Mouse (Mus musculus): Measurements from ENCODE around the gene Fam133b. TPM values are rescaled to one million over a fixed set of nuclear protein-coding genes. Genes with fewer than 3 reads are reported as not detected.
"Not testable (repeated sequence)": the region's sequence is repeated elsewhere in the genome, so short reads cannot be mapped to it uniquely, and the experiment has no call there.

Fam133b gene
- polyA plus RNA-seq, 1 experiment = 51.0 TPM

DNA sequence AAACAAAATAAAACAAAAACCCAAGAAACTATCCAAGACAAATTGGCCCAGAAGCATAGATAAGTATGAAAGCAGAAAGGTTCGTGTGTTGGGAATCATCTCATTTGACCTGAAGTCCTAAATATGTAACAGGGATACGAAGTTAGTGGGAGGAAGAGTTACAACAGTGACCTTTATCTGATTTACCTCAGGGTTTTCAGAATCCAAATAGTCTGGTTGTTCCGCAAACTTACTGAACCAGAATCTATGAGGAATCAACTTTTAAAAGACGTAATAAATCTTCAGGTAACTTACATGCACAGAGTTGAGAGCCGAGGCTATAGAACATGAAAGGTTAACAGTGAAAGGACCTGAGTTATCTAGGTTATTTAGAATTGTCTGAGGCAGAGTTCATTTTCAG lies 55.1 kb downstream of the Fam133b start:
- H3K9me3 ChIP-seq (replicated peaks; ENCODE audit: control insufficient read depth, insufficient read depth, low read length, poor library complexity, severe bottlenecking) = no peaks in the 10 kb centered on the region
- no peak overlapping the region for H3K9ac ChIP-seq (ENCODE audit: low read depth, poor library complexity, severe bottlenecking)
- no peaks in the 10 kb centered on the region for H3K36me3 ChIP-seq (ENCODE audit: control insufficient read depth, insufficient read depth, low read length, poor library complexity, severe bottlenecking)
- no peak overlapping the region for H3K4me3 ChIP-seq (ENCODE audit: low read depth, low read length)
- no peak overlapping the region for H3K27ac ChIP-seq (ENCODE audit: insufficient read depth, low read length)
- no peaks in the 10 kb centered on the region for H3K27me3 ChIP-seq (ENCODE audit: control insufficient read depth, insufficient read depth, low read length, poor library complexity, severe bottlenecking)
- TF ChIP-seq POLR2A (IDR thresholded peaks at IDR 0.05; ENCODE audit: insufficient read depth, low read length) (no peak), CTCF (IDR thresholded peaks at IDR 0.05; ENCODE audit: low read depth, low read length) (no peak), EP300 (IDR thresholded peaks at IDR 0.05; ENCODE audit: insufficient read depth, low read depth, low read length) (no peak)
- H3K4me1 ChIP-seq (ENCODE audit: control insufficient read depth, insufficient read depth, low read length) = no peaks in the 10 kb centered on the region

GRCm38 (mm10) chr5:3600298-3600697 lies 56.7 kb downstream of the Fam133b start:
- Histone ChIP-seq H3K4me1 (ENCODE audit: control insufficient read depth, insufficient read depth, low read length) (no peaks in the 10 kb centered on the region), H3K36me3 (ENCODE audit: control insufficient read depth, insufficient read depth, low read length, poor library complexity, severe bottlenecking) (peaks cover 1% of the 10 kb centered on the region; the same call in 1 of the 2 replicates), H3K9me3 (replicated peaks; ENCODE audit: control insufficient read depth, insufficient read depth, low read length, poor library complexity, severe bottlenecking) (no peaks in the 10 kb centered on the region), H3K9ac (ENCODE audit: low read depth, poor library complexity, severe bottlenecking) (no peak overlapping the region), H3K27ac (ENCODE audit: insufficient read depth, low read length) (no peak overlapping the region), H3K4me3 (ENCODE audit: low read depth, low read length) (no peak overlapping the region), H3K27me3 (ENCODE audit: control insufficient read depth, insufficient read depth, low read length, poor library complexity, severe bottlenecking) (no peaks in the 10 kb centered on the region)
- no peak for TF ChIP-seq EP300 (IDR thresholded peaks at IDR 0.05; ENCODE audit: insufficient read depth, low read depth, low read length)
- no peak for TF ChIP-seq POLR2A (IDR thresholded peaks at IDR 0.05; ENCODE audit: insufficient read depth, low read length)
- no peak for TF ChIP-seq CTCF (IDR thresholded peaks at IDR 0.05; ENCODE audit: low read depth, low read length)

- Histone ChIP-seq H3K36me3 (ENCODE audit: control insufficient read depth, insufficient read depth, low read length, poor library complexity, severe bottlenecking) (peaks cover 4% of the 10 kb centered on the region; the same call in 1 of the 2 replicates), H3K27ac (ENCODE audit: insufficient read depth, low read length) (no peak overlapping the region), H3K9me3 (replicated peaks; ENCODE audit: control insufficient read depth, insufficient read depth, low read length, poor library complexity, severe bottlenecking) (no peaks in the 10 kb centered on the region), H3K4me3 (ENCODE audit: low read depth, low read length) (no peak overlapping the region), H3K4me1 (ENCODE audit: control insufficient read depth, insufficient read depth, low read length) (no peaks in the 10 kb centered on the region), H3K27me3 (ENCODE audit: control insufficient read depth, insufficient read depth, low read length, poor library complexity, severe bottlenecking) (no peaks in the 10 kb centered on the region), H3K9ac (ENCODE audit: low read depth, poor library complexity, severe bottlenecking) (no peak overlapping the region)
- TF ChIP-seq CTCF (IDR thresholded peaks at IDR 0.05; ENCODE audit: low read depth, low read length) (no peak), EP300 (IDR thresholded peaks at IDR 0.05; ENCODE audit: insufficient read depth, low read depth, low read length) (no peak), POLR2A (IDR thresholded peaks at IDR 0.05; ENCODE audit: insufficient read depth, low read length) (no peak)
Measured at GRCm38 (mm10) chr5:3600790-3601189, 57.2 kb downstream of the Fam133b start.

DNA sequence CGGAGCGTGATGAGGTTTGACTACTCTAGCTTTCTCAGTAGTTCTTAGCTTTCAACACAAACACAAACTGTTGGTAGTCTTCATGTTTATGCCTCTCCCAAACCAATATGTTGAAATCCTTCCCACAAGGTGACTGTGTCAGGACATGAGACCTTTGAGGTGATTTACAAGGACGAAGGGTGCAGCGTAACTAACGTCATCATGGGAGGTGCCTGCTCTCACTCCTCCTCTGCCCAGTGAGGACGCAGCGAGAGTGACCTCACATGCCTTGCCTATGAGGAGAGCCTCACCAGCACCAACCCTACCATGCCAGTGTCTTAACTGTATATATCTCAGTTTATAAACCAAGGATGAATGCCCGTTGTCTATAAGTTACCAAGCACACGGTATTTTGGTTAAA lies 63.5 kb downstream of the Fam133b start:
- Histone ChIP-seq H3K36me3 (ENCODE audit: control insufficient read depth, insufficient read depth, low read length, poor library complexity, severe bottlenecking) (peaks cover 9% of the 10 kb centered on the region; the same call in 1 of the 2 replicates), H3K4me3 (ENCODE audit: low read depth, low read length) (no peak overlapping the region), H3K9ac (ENCODE audit: low read depth, poor library complexity, severe bottlenecking) (no peak overlapping the region), H3K27ac (ENCODE audit: insufficient read depth, low read length) (no peak overlapping the region), H3K9me3 (replicated peaks; ENCODE audit: control insufficient read depth, insufficient read depth, low read length, poor library complexity, severe bottlenecking) (no peaks in the 10 kb centered on the region), H3K27me3 (ENCODE audit: control insufficient read depth, insufficient read depth, low read length, poor library complexity, severe bottlenecking) (no peaks in the 10 kb centered on the region), H3K4me1 (ENCODE audit: control insufficient read depth, insufficient read depth, low read length) (no peaks in the 10 kb centered on the region)
- no peak for TF ChIP-seq EP300 (IDR thresholded peaks at IDR 0.05; ENCODE audit: insufficient read depth, low read depth, low read length)
- TF ChIP-seq POLR2A (IDR thresholded peaks at IDR 0.05; ENCODE audit: insufficient read depth, low read length) = no peak
- no peak for TF ChIP-seq CTCF (IDR thresholded peaks at IDR 0.05; ENCODE audit: low read depth, low read length)

GRCm38 (mm10) chr5:3609241-3609640 lies 65.6 kb downstream of the Fam133b start:
- no peaks in the 10 kb centered on the region for H3K9me3 ChIP-seq (replicated peaks; ENCODE audit: control insufficient read depth, insufficient read depth, low read length, poor library complexity, severe bottlenecking)
- H3K36me3 ChIP-seq (ENCODE audit: control insufficient read depth, insufficient read depth, low read length, poor library complexity, severe bottlenecking) = peaks cover 9% of the 10 kb centered on the region; the same call in 1 of the 2 replicates
- H3K9ac ChIP-seq (ENCODE audit: low read depth, poor library complexity, severe bottlenecking) = no peak overlapping the region
- H3K4me3 ChIP-seq (ENCODE audit: low read depth, low read length) = no peak overlapping the region
- no peaks in the 10 kb centered on the region for H3K27me3 ChIP-seq (ENCODE audit: control insufficient read depth, insufficient read depth, low read length, poor library complexity, severe bottlenecking)
- TF ChIP-seq POLR2A (IDR thresholded peaks at IDR 0.05; ENCODE audit: insufficient read depth, low read length) = no peak
- no peak overlapping the region for H3K27ac ChIP-seq (ENCODE audit: insufficient read depth, low read length)
- H3K4me1 ChIP-seq (ENCODE audit: control insufficient read depth, insufficient read depth, low read length) = no peaks in the 10 kb centered on the region

GRCm38 (mm10) chr5:3611835-3612234 lies 68.2 kb downstream of the Fam133b start:
- not testable (repeated sequence) for H3K9me3 ChIP-seq (replicated peaks; ENCODE audit: control insufficient read depth, insufficient read depth, low read length, poor library complexity, severe bottlenecking); H3K27ac ChIP-seq (ENCODE audit: insufficient read depth, low read length); H3K36me3 ChIP-seq (ENCODE audit: control insufficient read depth, insufficient read depth, low read length, poor library complexity, severe bottlenecking); H3K4me1 ChIP-seq (ENCODE audit: control insufficient read depth, insufficient read depth, low read length); H3K27me3 ChIP-seq (ENCODE audit: control insufficient read depth, insufficient read depth, low read length, poor library complexity, severe bottlenecking); H3K4me3 ChIP-seq (ENCODE audit: low read depth, low read length); H3K9ac ChIP-seq (ENCODE audit: low read depth, poor library complexity, severe bottlenecking)

Other genes with a start within 250 kb of the Fam133b start
- gene Cdk6, start 202.3 kb upstream of the Fam133b start, polyA plus RNA-seq (2011; ENCODE audit: insufficient read depth, insufficient read length, low read depth, missing spikeins) = 26.7 and 29.0 TPM in 2 replicates
- gene 1700109H08Rik, start 27.7 kb downstream of the Fam133b start, polyA plus RNA-seq (2011; ENCODE audit: insufficient read depth, insufficient read length, low read depth, missing spikeins) = 18.0 and 18.5 TPM in 2 replicates
- gene Pex1, start 52.2 kb downstream of the Fam133b start, polyA plus RNA-seq (2011; ENCODE audit: insufficient read depth, insufficient read length, low read depth, missing spikeins) = 23.4 and 23.7 TPM in 2 replicates
- 13.9 and 17.6 TPM in 2 replicates for gene Rbm48, start 52.8 kb downstream of the Fam133b start, polyA plus RNA-seq (2011; ENCODE audit: insufficient read depth, insufficient read length, low read depth, missing spikeins)
- gene Tmbim7, start 107.3 kb downstream of the Fam133b start, polyA plus RNA-seq (2011; ENCODE audit: insufficient read depth, insufficient read length, low read depth, missing spikeins) = not detected in 2 replicates
- 146 and 151 TPM in 2 replicates for gene Gatad1, start 113.4 kb downstream of the Fam133b start, polyA plus RNA-seq (2011; ENCODE audit: insufficient read depth, insufficient read length, low read depth, missing spikeins)

Measured in ES-Bruce4 (cell line).